Comparison of ENCODE assay signal across 8 mouse cellular contexts in genomic region chr12:81026277-81026994, GRCm38 (mm10). TPM values are rescaled to one million over a fixed set of nuclear protein-coding genes. Genes with fewer than 3 reads are reported as not detected.
DNase-seq lines count a peak whose midpoint lies in the region; ATAC-seq and TF ChIP-seq lines count a peak whose summit lies in the region.

Gene Smoc1 (plus strand): TSS chr12:81026808.

- TF ChIP-seq CTCF in olfactory bulb, adult 2 months (IDR thresholded peaks at IDR 0.05; ENCODE audit: insufficient read depth, low read depth, low read length): no peak

- peaks cover 53% of the 10 kb centered on the region for H3K27me3 ChIP-seq in kidney, embryonic 14.5 days (ENCODE audit: control insufficient read depth, insufficient read depth, low read length)
- peaks cover 13% of the 10 kb centered on the region for H3K27me3 ChIP-seq in limb, embryonic 14.5 days (ENCODE audit: control insufficient read depth, insufficient read depth, low read length)

- no peak within 1 kb of the TSS for H3K27ac ChIP-seq in kidney, embryonic 14.5 days (ENCODE audit: low read depth, low read length)
- 0 out of 2 replicates have a peak within 1 kb of the TSS, but pooled peaks have one; percentile 33 for H3K27ac ChIP-seq in limb, embryonic 14.5 days (replicated peaks; ENCODE audit: low read depth, low read length)
- no peak within 1 kb of the TSS for H3K27ac ChIP-seq in olfactory bulb, adult 2 months (ENCODE audit: insufficient read depth, low read depth, low read length)

- H3K4me1 ChIP-seq in kidney, embryonic 14.5 days (ENCODE audit: control insufficient read depth, insufficient read depth, low read length): peaks cover 6% of the 10 kb centered on the region; the same call in 1 of the 2 replicates
- peaks cover 17% of the 10 kb centered on the region for H3K4me1 ChIP-seq in limb, embryonic 14.5 days (ENCODE audit: control insufficient read depth, insufficient read depth, low read length)
- H3K4me1 ChIP-seq in olfactory bulb, adult 2 months (ENCODE audit: control insufficient read depth, insufficient read depth, low read length): peaks cover 16% of the 10 kb centered on the region

- H3K36me3 ChIP-seq in kidney, embryonic 14.5 days (ENCODE audit: control insufficient read depth, insufficient read depth, low read length): no peaks in the 10 kb centered on the region
- no peaks in the 10 kb centered on the region for H3K36me3 ChIP-seq in limb, embryonic 14.5 days (ENCODE audit: control insufficient read depth, insufficient read depth, low read length)

- TF ChIP-seq POLR2A in limb, embryonic 14.5 days (IDR thresholded peaks at IDR 0.05; ENCODE audit: borderline replicate concordance, extremely low read depth, insufficient read depth, insufficient read length): no peak
- TF ChIP-seq POLR2A in olfactory bulb, adult 2 months (IDR thresholded peaks at IDR 0.05; ENCODE audit: insufficient read depth, low read depth, low read length): peak; percentile 50

- WGBS in kidney, embryonic 14.5 days: 4% methylated on average over 35 of the region's 42 CpGs
- 4% methylated on average over 28 of the region's 42 CpGs for WGBS in limb, embryonic 14.5 days
- 8% methylated on average over 40 of the region's 42 CpGs for WGBS in olfactory bulb, adult 2 months

- peak within 1 kb of the TSS; percentile 94 for H3K4me2 ChIP-seq in kidney, embryonic 14.5 days (replicated peaks; ENCODE audit: low read depth, low read length)
- H3K4me2 ChIP-seq in limb, embryonic 14.5 days (replicated peaks; ENCODE audit: low read depth, low read length, severe bottlenecking): peak within 1 kb of the TSS; percentile 97

- peak; percentile 89 for ATAC-seq in kidney, embryonic 14.5 days (ENCODE audit: low FRiP score, low TSS enrichment)
- peak; percentile 84 for ATAC-seq in limb, embryonic 14.5 days (ENCODE audit: low FRiP score, low read depth)

- DNase-seq in ovary, adult 18-20 months (ENCODE audit: low spot score): peak; percentile 81
- DNase-seq in ovary, postnatal 10 days (ENCODE audit: low spot score): no peak
- peak; percentile 88 for DNase-seq in embryo, embryonic 9.5 days (ENCODE audit: extremely low spot score)
- DNase-seq in heart, adult 18-20 months: peak; percentile 57 to 69
- DNase-seq in limb, embryonic 14.5 days (ENCODE audit: low spot score): peak; percentile 60
- DNase-seq in urinary bladder, postnatal 36 days (ENCODE audit: low spot score in 2 of 2): peak; percentile 18 to 58

- H3K4me3 ChIP-seq in kidney, embryonic 14.5 days (ENCODE audit: low read length): peak within 1 kb of the TSS; percentile 54
- peak within 1 kb of the TSS; percentile 55 for H3K4me3 ChIP-seq in limb, embryonic 14.5 days (replicated peaks; ENCODE audit: low read length)
- H3K4me3 ChIP-seq in olfactory bulb, adult 2 months (ENCODE audit: insufficient read depth, low read depth, low read length): peak within 1 kb of the TSS; percentile 77

- H3K9ac ChIP-seq in kidney, embryonic 14.5 days (ENCODE audit: low read depth, low read length): peak within 1 kb of the TSS; percentile 14; the same call in 1 of the 2 replicates
- H3K9ac ChIP-seq in limb, embryonic 14.5 days (ENCODE audit: low read depth, low read length, severe bottlenecking): peak within 1 kb of the TSS; percentile 53

- H3K9me3 ChIP-seq in kidney, embryonic 14.5 days (ENCODE audit: control insufficient read depth, low read length): no peaks in the 10 kb centered on the region
- no peaks in the 10 kb centered on the region for H3K9me3 ChIP-seq in limb, embryonic 14.5 days (ENCODE audit: control insufficient read depth, low read length)

RNA-seq across cellular contexts. Expression of gene Smoc1, which starts in this region (rescaled TPM):
- total RNA-seq in heart, adult 18-20 months (2021): 1 to 10 TPM; 5.4 to 8.4 TPM
- 1.0 and 1.1 TPM in 2 replicates for polyA plus RNA-seq in kidney, embryonic 14.5 days (2014; fragmentation: Nextera tagmentation; extraction: Ambion mirVana)
- 16.3 and 17.5 TPM in 2 replicates for polyA plus RNA-seq in limb, embryonic 14.5 days (2012; rRNA removed)
- polyA plus RNA-seq in limb, embryonic 14.5 days (2014; fragmentation: Nextera tagmentation; extraction: Ambion mirVana): 8.1 and 8.5 TPM in 2 replicates
- not detected in 2 replicates for polyA plus RNA-seq in olfactory bulb, adult 2 months (2012; ENCODE audit: insufficient read depth, insufficient read length, low replicate concordance, missing spikeins)
